Mouse (Mus musculus) embryonic facial prominence, embryonic 14.5 days (tissue): ENCODE results near the gene Rpl18. TPM values are rescaled to one million over a fixed set of nuclear protein-coding genes. Genes with fewer than 3 reads are reported as not detected.
A peak's percentile ranks its signal among the peaks of the same experiment; 100 is the strongest.

Source experiments
- ATAC-seq: fragments of 200-750 bp; cut with Nextera tagmentation; 2 replicates; pipeline ENCODE4 v1.8.0; 2017; ENCODE audit warnings: low read depth, moderate number of reproducible peaks, moderate TSS enrichment
- DNase-seq: peaks from one replicate; pipeline ENCODE4 v3.0.0-alpha.2; 2015; ENCODE audit warnings: low spot score
- H3K27ac ChIP-seq: fragments of 300-500 bp; sonication (generic); replicated peaks from 2 replicates; pipeline ENCODE4 v1.5.1; 2014; ENCODE audit warnings: low read depth, mild to moderate bottlenecking, low read length, moderate library complexity
- H3K27me3 ChIP-seq: fragments of 300-500 bp; sonication (generic); replicated peaks from 2 replicates; pipeline ENCODE4 v1.6.1; 2014; ENCODE audit warnings: low read length; ENCODE audit not compliant: control insufficient read depth, insufficient read depth
- H3K36me3 ChIP-seq: fragments of 300-500 bp; sonication (generic); 2 replicates; pipeline ENCODE4 v1.6.1; 2014; ENCODE audit warnings: low read length, mixed read lengths; ENCODE audit not compliant: control insufficient read depth, insufficient read depth
- H3K4me1 ChIP-seq: fragments of 300-500 bp; sonication (generic); 2 replicates; pipeline ENCODE4 v1.6.1; 2014; ENCODE audit warnings: antibody characterized with exemption, low read length; ENCODE audit not compliant: control insufficient read depth, insufficient read depth
- H3K4me2 ChIP-seq: fragments of 300-500 bp; sonication (generic); 2 replicates; pipeline ENCODE4 v1.6.1; 2014; ENCODE audit warnings: low read depth, mild to moderate bottlenecking, low read length, moderate library complexity, mixed read lengths
- H3K4me3 ChIP-seq: fragments of 300-500 bp; sonication (generic); 2 replicates; pipeline ENCODE4 v1.5.1; 2014; ENCODE audit warnings: low read depth, mild to moderate bottlenecking, low read length
- H3K9ac ChIP-seq: fragments of 300-500 bp; sonication (generic); 2 replicates; pipeline ENCODE4 v1.6.1; 2014; ENCODE audit warnings: low read depth, mild to moderate bottlenecking, low read length, moderate library complexity, mixed read lengths
- H3K9me3 ChIP-seq: fragments of 300-500 bp; sonication (generic); 2 replicates; pipeline ENCODE4 v1.6.1; 2016; ENCODE audit warnings: low read length; ENCODE audit not compliant: control insufficient read depth
- whole genome bisulfite sequencing: fragments of 180-500 bp; shearing (Covaris S2); extraction: QIAGEN DNeasy Blood & Tissue Kit; methylation state at CpG from one replicate; pipeline ENCODE4 v1.1.7; 2014; 5-methylcytosine and 5-hydroxymethylcytosine counted together
- polyA plus RNA-seq: library from polyadenylated mRNA; unstranded; fragments of >200 nt; fragmentation: Nextera tagmentation; extraction: Ambion mirVana; gene quantifications from 2 replicates; pipeline ENCODE4 v1.2.1, GENCODE M21; 2014

The Rpl18 gene
- polyA plus RNA-seq, 1 experiment from 2014 or later, result 1,204 TPM

- Histone ChIP-seq H3K4me1 (no peaks in the 10 kb centered on the region), H3K4me3 (no peak overlapping the region), H3K4me2 (no peak overlapping the region), H3K27me3 (peaks cover 31% of the 10 kb centered on the region), H3K9me3 (no peaks in the 10 kb centered on the region), H3K27ac (no peak overlapping the region), H3K9ac (no peak overlapping the region), H3K36me3 (no peaks in the 10 kb centered on the region)
- WGBS, result 56% methylated on average over 5 of the region's 5 CpGs
- DNase-seq, result no peak
- ATAC-seq, result no peak
Observed at GRCm38 (mm10) chr7:45760151-45760550, 44.9 kb downstream of the Rpl18 start.

GRCm38 (mm10) chr7:45765995-45766394 lies 50.7 kb downstream of the Rpl18 start:
- Histone ChIP-seq H3K4me2 (no peak overlapping the region), H3K9me3 (no peaks in the 10 kb centered on the region), H3K27ac (peak overlapping the region; percentile 48; the same call in 1 of the 2 replicates), H3K27me3 (no peaks in the 10 kb centered on the region), H3K36me3 (no peaks in the 10 kb centered on the region), H3K4me3 (no peak overlapping the region), H3K9ac (no peak overlapping the region), H3K4me1 (no peaks in the 10 kb centered on the region)
- DNase-seq (no peak), ATAC-seq (peak; percentile 34; the same call in 1 of the 2 replicates)
- 56% methylated on average over 8 of the region's 8 CpGs for WGBS

- Histone ChIP-seq H3K9ac (no peak overlapping the region), H3K4me1 (no peaks in the 10 kb centered on the region), H3K36me3 (no peaks in the 10 kb centered on the region), H3K4me3 (no peak overlapping the region), H3K27me3 (no peaks in the 10 kb centered on the region), H3K27ac (no peak overlapping the region), H3K4me2 (no peak overlapping the region), H3K9me3 (no peaks in the 10 kb centered on the region)
- ATAC-seq (peak; percentile 84), DNase-seq (peak; percentile 66)
- WGBS, result 57% methylated on average over 7 of the region's 8 CpGs
Observed at GRCm38 (mm10) chr7:45766764-45767163, 51.5 kb downstream of the Rpl18 start.

- Histone ChIP-seq H3K9me3 (no peaks in the 10 kb centered on the region), H3K27ac (no peak overlapping the region), H3K27me3 (no peaks in the 10 kb centered on the region), H3K9ac (no peak overlapping the region), H3K4me2 (no peak overlapping the region), H3K4me1 (no peaks in the 10 kb centered on the region), H3K4me3 (no peak overlapping the region), H3K36me3 (no peaks in the 10 kb centered on the region)
- 92% methylated on average over 6 of the region's 6 CpGs for WGBS
- no peak for ATAC-seq
- no peak for DNase-seq
Observed at GRCm38 (mm10) chr7:45767500-45767899, 52.2 kb downstream of the Rpl18 start.

Other genes with a start within 250 kb of the Rpl18 start
- 120 and 132 TPM in 2 replicates for gene Bax, start 248.6 kb upstream of the Rpl18 start, polyA plus RNA-seq
- gene Tulp2, start 233.6 kb upstream of the Rpl18 start, polyA plus RNA-seq, result 1.2 and 1.5 TPM in 2 replicates
- not detected in 2 replicates for gene Gm45808, start 228.6 kb upstream of the Rpl18 start, polyA plus RNA-seq
- gene Dhdh, start 226.7 kb upstream of the Rpl18 start, polyA plus RNA-seq, result 2.5 and 3.2 TPM in 2 replicates
- 209 and 236 TPM in 2 replicates for gene Nucb1, start 205.1 kb upstream of the Rpl18 start, polyA plus RNA-seq
- 20.7 and 21.9 TPM in 2 replicates for gene Ppp1r15a, start 189.2 kb upstream of the Rpl18 start, polyA plus RNA-seq
- 6.8 and 7.3 TPM in 2 replicates for gene Plekha4, start 189.1 kb upstream of the Rpl18 start, polyA plus RNA-seq
- 0.77 and 1.0 TPM in 2 replicates for gene Hsd17b14, start 160.6 kb upstream of the Rpl18 start, polyA plus RNA-seq
- gene Bcat2, start 145.3 kb upstream of the Rpl18 start, polyA plus RNA-seq, result 50.1 and 51.0 TPM in 2 replicates
- gene Fgf21, start 100.0 kb upstream of the Rpl18 start, polyA plus RNA-seq, result 0.45 and 1.0 TPM in 2 replicates
- gene Fut1, start 98.2 kb upstream of the Rpl18 start, polyA plus RNA-seq, result 1.3 and 2.1 TPM in 2 replicates
- gene Izumo1, start 93.6 kb upstream of the Rpl18 start, polyA plus RNA-seq, result 0.19 and 0.30 TPM in 2 replicates
- gene Rasip1, start 88.0 kb upstream of the Rpl18 start, polyA plus RNA-seq, result 10.4 and 11.1 TPM in 2 replicates
- gene Mamstr, start 75.5 kb upstream of the Rpl18 start, polyA plus RNA-seq, result 23.3 and 28.8 TPM in 2 replicates
- gene Fut2, start 49.1 kb upstream of the Rpl18 start, polyA plus RNA-seq, result 1.9 and 2.2 TPM in 2 replicates
- gene Ntn5, start 31.4 kb upstream of the Rpl18 start, polyA plus RNA-seq, result 3.4 and 3.7 TPM in 2 replicates
- gene Sec1, start 21.1 kb upstream of the Rpl18 start, polyA plus RNA-seq, result 2.1 and 2.5 TPM in 2 replicates
- gene Car11, start 15.6 kb upstream of the Rpl18 start, polyA plus RNA-seq, result 7.9 and 8.9 TPM in 2 replicates
- gene Dbp, start 10.4 kb upstream of the Rpl18 start, polyA plus RNA-seq, result 3.4 and 4.7 TPM in 2 replicates
- gene Sphk2, start 2.5 kb downstream of the Rpl18 start, polyA plus RNA-seq, result 24.0 and 25.6 TPM in 2 replicates
- gene Fam83e, start 5.8 kb downstream of the Rpl18 start, polyA plus RNA-seq, result 0.36 and 0.39 TPM in 2 replicates
- gene Spaca4, start 10.4 kb downstream of the Rpl18 start, polyA plus RNA-seq, result not detected in 2 replicates
- 0.67 and 1.5 TPM in 2 replicates for gene Lmtk3, start 68.3 kb downstream of the Rpl18 start, polyA plus RNA-seq
- gene Sult2b1, start 69.2 kb downstream of the Rpl18 start, polyA plus RNA-seq, result 14.2 and 16.3 TPM in 2 replicates
- gene Cyth2, start 99.1 kb downstream of the Rpl18 start, polyA plus RNA-seq, result 96.4 and 106 TPM in 2 replicates
- gene Kcnj14, start 109.3 kb downstream of the Rpl18 start, polyA plus RNA-seq, result 1.4 and 2.2 TPM in 2 replicates
- 53.9 and 60.5 TPM in 2 replicates for gene Grwd1, start 115.5 kb downstream of the Rpl18 start, polyA plus RNA-seq
- 147 and 155 TPM in 2 replicates for gene Kdelr1, start 157.3 kb downstream of the Rpl18 start, polyA plus RNA-seq
- gene Grin2d, start 162.9 kb downstream of the Rpl18 start, polyA plus RNA-seq, result 0.63 and 1.0 TPM in 2 replicates
- gene Syngr4, start 181.3 kb downstream of the Rpl18 start, polyA plus RNA-seq, result 0.68 and 0.87 TPM in 2 replicates
- 3.9 and 5.8 TPM in 2 replicates for gene Tmem143, start 181.5 kb downstream of the Rpl18 start, polyA plus RNA-seq
- 298 and 316 TPM in 2 replicates for gene Emp3, start 205.9 kb downstream of the Rpl18 start, polyA plus RNA-seq
- 3.7 and 5.0 TPM in 2 replicates for gene Ccdc114, start 208.6 kb downstream of the Rpl18 start, polyA plus RNA-seq